Mouse (Mus musculus) lung, adult 18-20 months (tissue): ENCODE measurements around the gene Zfp598.

Source experiments
- DNase-seq, 2 experiments: peaks; one replicate each; pipeline ENCODE4 v3.0.0; 2022; ENCODE audit warnings: mixed read lengths in 2 of 2

Zfp598 gene

GRCm38 (mm10) chr17:24722220-24722924 is 52.9 kb downstream of the Zfp598 start:
- DNase-seq = no peak

DNA sequence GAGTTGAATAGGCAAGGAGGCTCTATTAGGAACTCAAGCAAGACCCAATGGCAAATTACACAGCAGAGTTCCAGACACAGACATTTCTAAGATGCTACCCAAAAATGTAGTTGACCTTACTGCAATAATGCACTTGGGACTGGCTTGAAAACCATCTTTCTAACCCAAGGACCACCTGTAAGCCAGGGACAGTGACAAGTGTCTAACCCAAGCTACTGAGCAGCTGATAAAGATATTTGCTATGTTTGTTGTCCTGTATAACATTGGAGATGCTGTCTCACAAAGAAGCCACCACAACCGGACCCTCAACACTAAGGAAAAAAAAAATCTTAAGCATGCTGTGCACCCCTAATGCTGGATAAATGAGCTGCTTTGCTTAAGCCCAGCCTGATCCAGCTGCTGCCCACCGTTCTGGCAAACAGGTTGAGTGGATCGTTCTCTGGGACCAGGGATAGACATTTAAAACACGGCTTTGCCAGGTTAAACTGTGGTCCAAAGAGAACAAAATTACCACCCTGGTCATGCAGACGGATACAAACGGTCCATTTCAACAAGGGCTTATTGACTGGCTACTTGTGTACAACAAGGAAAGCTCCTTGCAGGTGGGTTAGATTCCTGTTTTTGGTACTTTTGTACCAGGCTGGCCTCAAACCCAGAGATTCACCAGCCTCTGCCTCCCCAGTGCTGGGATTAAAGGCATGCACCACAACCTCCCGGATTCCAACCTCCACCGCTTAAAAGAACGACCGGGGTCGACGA is 53.8 kb downstream of the Zfp598 start:
- DNase-seq = no peak

- no peak for DNase-seq
Observed at GRCm38 (mm10) chr17:24723881-24724180, 54.3 kb downstream of the Zfp598 start.

DNA sequence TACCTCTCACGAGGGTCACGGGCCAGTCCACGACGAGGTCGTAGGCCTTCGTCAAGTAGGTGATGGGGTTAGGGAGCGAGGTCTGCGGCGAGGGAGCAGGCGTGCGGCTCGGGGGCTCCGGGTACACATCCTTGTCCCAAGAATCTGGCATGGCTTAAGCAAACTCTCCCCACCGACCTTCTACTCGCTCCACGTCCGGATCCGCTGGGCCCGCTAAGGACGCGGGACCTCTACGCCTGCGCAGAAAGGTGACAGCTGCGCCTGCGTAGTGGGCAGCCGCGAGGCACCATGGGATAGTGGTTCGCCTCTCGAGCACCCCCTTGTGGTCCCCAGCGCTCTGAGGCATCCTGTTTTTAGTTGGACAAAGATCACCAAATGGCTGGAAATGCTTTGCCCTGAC is 54.7 kb downstream of the Zfp598 start, which contains the start of gene Ndufb10:
Ndufb10 (minus strand) TSS at position 295 of the 400 bp plus-strand sequence.
- peak; percentile 92 to 96 for DNase-seq

DNA sequence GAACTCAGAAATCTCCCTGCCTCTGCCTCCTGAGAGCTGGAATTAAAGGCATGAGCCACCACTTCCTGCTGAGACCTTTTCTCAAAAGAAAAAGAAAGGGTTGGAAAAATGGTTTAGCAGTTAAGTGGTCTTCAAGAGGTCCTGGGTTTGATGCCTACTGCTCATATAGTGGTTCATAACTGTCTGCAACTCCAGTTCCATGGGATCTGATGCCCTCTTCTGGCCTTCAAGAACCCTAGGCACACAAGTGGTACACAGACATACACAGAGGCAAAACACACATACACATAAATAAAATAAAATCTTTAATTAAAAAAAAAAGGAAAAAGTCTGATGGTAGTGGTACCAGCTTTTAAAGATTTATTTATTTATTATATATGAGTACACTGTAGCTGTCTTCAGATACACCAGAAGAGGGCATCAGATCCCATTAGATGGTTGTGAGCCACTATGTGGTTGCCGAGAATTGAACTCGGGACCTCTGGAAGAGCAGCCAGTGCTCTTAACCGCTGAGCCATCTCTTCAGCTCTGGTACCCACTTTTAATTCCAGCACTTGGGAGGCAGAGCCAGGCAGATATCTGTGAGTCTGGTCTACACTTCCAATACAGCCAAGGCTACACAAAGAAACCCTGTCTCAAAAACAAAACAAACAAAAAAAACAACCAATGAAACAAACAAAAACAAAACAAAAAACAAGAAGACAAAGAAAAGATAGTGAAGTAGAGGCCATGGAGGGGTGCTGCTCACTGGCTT is 56.3 kb downstream of the Zfp598 start:
- no peak for DNase-seq

DNA sequence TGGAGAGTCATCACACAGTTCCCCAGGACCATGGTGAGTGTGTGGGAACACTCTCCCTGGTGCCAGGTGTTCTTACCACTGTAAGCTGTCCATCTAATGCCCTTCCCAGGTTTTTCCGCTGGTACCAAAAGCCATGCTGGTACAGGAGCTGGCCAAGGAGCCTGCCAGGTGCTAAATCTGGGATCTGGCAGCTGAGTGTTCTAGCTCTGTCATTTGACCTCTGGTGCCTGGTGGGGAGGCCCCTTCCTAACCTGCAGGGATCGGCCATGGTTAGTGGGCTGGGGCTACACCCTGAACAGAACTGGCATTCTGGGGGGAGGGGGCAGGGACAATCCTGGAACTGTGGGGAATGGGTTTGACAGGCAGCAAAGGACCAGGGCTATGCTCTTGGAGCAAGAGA is 58.1 kb downstream of the Zfp598 start, which contains the start of gene Rpl3l:
Rpl3l (plus strand) TSS at position 203 of the 400 bp plus-strand sequence.
- DNase-seq = no peak

GRCm38 (mm10) chr17:24728184-24728583 is 58.7 kb downstream of the Zfp598 start:
- DNase-seq = no peak

GRCm38 (mm10) chr17:24729067-24729466 is 59.6 kb downstream of the Zfp598 start:
- DNase-seq = no peak

DNA sequence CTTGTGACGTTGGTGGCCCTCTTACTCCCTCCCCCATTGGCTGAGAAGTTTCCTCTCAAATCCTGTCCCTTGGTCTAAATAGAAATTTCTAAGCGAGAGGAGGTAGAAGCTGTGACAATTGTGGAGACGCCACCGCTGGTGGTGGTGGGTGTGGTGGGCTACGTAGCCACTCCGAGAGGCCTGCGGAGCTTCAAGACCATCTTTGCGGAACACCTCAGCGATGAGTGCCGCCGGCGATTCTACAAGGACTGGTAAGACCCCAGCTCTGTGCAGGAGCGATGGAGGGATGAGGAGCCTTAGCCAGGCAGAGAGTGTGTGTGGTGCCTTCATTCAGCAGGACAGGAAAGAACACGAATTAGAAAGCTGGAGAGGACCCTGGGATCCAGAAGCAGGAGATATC is 61.3 kb downstream of the Zfp598 start:
- no peak for DNase-seq
